Mouse (Mus musculus): ENCODE measurements at regions not wholly inside any gene's neighbourhood (a gene's known extent, or its start where the extent isn't known, plus 50 kb on each side); places are given as distances from the start of the nearest gene placed in this dataset.

- Histone ChIP-seq H3K4me2 (ENCODE audit: low read depth, low read length) (no peak overlapping the region), H3K27me3 (replicated peaks; ENCODE audit: control insufficient read depth, insufficient read depth, low read length) (0 out of 2 replicates have a peak, but pooled peaks cover 3% of the 10 kb centered on the region), H3K4me1 (ENCODE audit: control insufficient read depth, insufficient read depth, low read length) (peaks cover 16% of the 10 kb centered on the region), H3K27ac (ENCODE audit: low read length) (no peak overlapping the region), H3K9ac (ENCODE audit: low read depth, low read length) (no peak overlapping the region), H3K9me3 (ENCODE audit: control insufficient read depth, low read length) (no peaks in the 10 kb centered on the region), H3K36me3 (ENCODE audit: control insufficient read depth, insufficient read depth, low read length) (no peaks in the 10 kb centered on the region), H3K4me3 (ENCODE audit: low read length) (no peak overlapping the region)
- ATAC-seq, result no peak
- WGBS, result 16% methylated on average over 3 of the region's 3 CpGs
Measured at GRCm38 (mm10) chr14:46564998-46565397, 174.5 kb upstream of the Bmp4 start.

GRCm38 (mm10) chr14:46562016-46562415 is 171.5 kb upstream of the Bmp4 start:
- Histone ChIP-seq H3K27ac (ENCODE audit: low read length) (no peak overlapping the region), H3K9me3 (ENCODE audit: control insufficient read depth, low read length) (no peaks in the 10 kb centered on the region), H3K4me3 (ENCODE audit: low read length) (no peak overlapping the region), H3K4me1 (ENCODE audit: control insufficient read depth, insufficient read depth, low read length) (peaks cover 4% of the 10 kb centered on the region; the same call in 1 of the 2 replicates), H3K4me2 (ENCODE audit: low read depth, low read length) (no peak overlapping the region), H3K36me3 (ENCODE audit: control insufficient read depth, insufficient read depth, low read length) (no peaks in the 10 kb centered on the region), H3K9ac (ENCODE audit: low read depth, low read length) (no peak overlapping the region), H3K27me3 (replicated peaks; ENCODE audit: control insufficient read depth, insufficient read depth, low read length) (0 out of 2 replicates have a peak, but pooled peaks cover 3% of the 10 kb centered on the region)
- 60% methylated on average over 5 of the region's 5 CpGs for WGBS
- peak; percentile 75 for ATAC-seq

- Histone ChIP-seq H3K9ac (ENCODE audit: low read depth, low read length) (no peak overlapping the region), H3K36me3 (ENCODE audit: control insufficient read depth, insufficient read depth, low read length) (no peaks in the 10 kb centered on the region), H3K9me3 (ENCODE audit: control insufficient read depth, low read length) (no peaks in the 10 kb centered on the region), H3K4me2 (ENCODE audit: low read depth, low read length) (no peak overlapping the region), H3K4me3 (ENCODE audit: low read length) (no peak overlapping the region), H3K4me1 (ENCODE audit: control insufficient read depth, insufficient read depth, low read length) (no peaks in the 10 kb centered on the region), H3K27ac (ENCODE audit: low read length) (no peak overlapping the region), H3K27me3 (replicated peaks; ENCODE audit: control insufficient read depth, insufficient read depth, low read length) (no peaks in the 10 kb centered on the region)
- no peak for ATAC-seq
- WGBS, result 88% methylated on average over 2 of the region's 2 CpGs
Measured at GRCm38 (mm10) chr14:46553239-46553638, 162.8 kb upstream of the Bmp4 start.

- 42% methylated on average over 6 of the region's 6 CpGs for WGBS
- Histone ChIP-seq H3K9me3 (ENCODE audit: control insufficient read depth, low read length) (0 out of 2 replicates have a peak, but pooled peaks cover 5% of the 10 kb centered on the region), H3K4me3 (ENCODE audit: low read length) (no peak overlapping the region)
Measured at GRCm38 (mm10) chr14:46546146-46546545, 155.7 kb upstream of the Bmp4 start.

GRCm38 (mm10) chr14:46539466-46540187 is 149.2 kb upstream of the Bmp4 start:
- H3K9me3 ChIP-seq (ENCODE audit: control insufficient read depth, low read length), result 0 out of 2 replicates have a peak, but pooled peaks cover 4% of the 10 kb centered on the region
- peak; percentile 99 for ATAC-seq
- no peaks in the 10 kb centered on the region for H3K27me3 ChIP-seq (replicated peaks; ENCODE audit: control insufficient read depth, insufficient read depth, low read length)
- H3K9ac ChIP-seq (ENCODE audit: low read depth, low read length), result no peak overlapping the region
- H3K36me3 ChIP-seq (ENCODE audit: control insufficient read depth, insufficient read depth, low read length), result no peaks in the 10 kb centered on the region
- WGBS, result 70% methylated on average over 6 of the region's 6 CpGs
- no peak overlapping the region for H3K27ac ChIP-seq (ENCODE audit: low read length)
- no peak overlapping the region for H3K4me2 ChIP-seq (ENCODE audit: low read depth, low read length)
- H3K4me3 ChIP-seq (ENCODE audit: low read length), result no peak overlapping the region
- H3K4me1 ChIP-seq (ENCODE audit: control insufficient read depth, insufficient read depth, low read length), result no peaks in the 10 kb centered on the region

More at GRCm38 (mm10) chr14:46546146-46546545, 155.7 kb upstream of the Bmp4 start:
- Histone ChIP-seq H3K9ac (ENCODE audit: low read depth, low read length) (no peak overlapping the region), H3K4me1 (ENCODE audit: control insufficient read depth, insufficient read depth, low read length) (no peaks in the 10 kb centered on the region), H3K27me3 (replicated peaks; ENCODE audit: control insufficient read depth, insufficient read depth, low read length) (no peaks in the 10 kb centered on the region), H3K27ac (ENCODE audit: low read length) (no peak overlapping the region), H3K4me2 (ENCODE audit: low read depth, low read length) (no peak overlapping the region), H3K36me3 (ENCODE audit: control insufficient read depth, insufficient read depth, low read length) (no peaks in the 10 kb centered on the region)
- no peak for ATAC-seq

GRCm38 (mm10) chr14:46536002-46536762 is 145.7 kb upstream of the Bmp4 start:
- no peak for ATAC-seq
- no peak overlapping the region for H3K9ac ChIP-seq (ENCODE audit: low read depth, low read length)
- WGBS, result 83% methylated on average over 10 of the region's 10 CpGs

GRCm38 (mm10) chr14:46532697-46533096 is 142.2 kb upstream of the Bmp4 start:
- Histone ChIP-seq H3K27me3 (replicated peaks; ENCODE audit: control insufficient read depth, insufficient read depth, low read length) (no peaks in the 10 kb centered on the region), H3K36me3 (ENCODE audit: control insufficient read depth, insufficient read depth, low read length) (no peaks in the 10 kb centered on the region), H3K9me3 (ENCODE audit: control insufficient read depth, low read length) (no peaks in the 10 kb centered on the region), H3K27ac (ENCODE audit: low read length) (no peak overlapping the region), H3K4me3 (ENCODE audit: low read length) (no peak overlapping the region), H3K4me2 (ENCODE audit: low read depth, low read length) (no peak overlapping the region), H3K4me1 (ENCODE audit: control insufficient read depth, insufficient read depth, low read length) (no peaks in the 10 kb centered on the region), H3K9ac (ENCODE audit: low read depth, low read length) (no peak overlapping the region)
- 57% methylated on average over 1 of the region's 1 CpGs for WGBS
- ATAC-seq, result no peak

More at GRCm38 (mm10) chr14:46536002-46536762, 145.7 kb upstream of the Bmp4 start:
- Histone ChIP-seq H3K27me3 (replicated peaks; ENCODE audit: control insufficient read depth, insufficient read depth, low read length) (no peaks in the 10 kb centered on the region), H3K27ac (ENCODE audit: low read length) (no peak overlapping the region), H3K4me2 (ENCODE audit: low read depth, low read length) (no peak overlapping the region), H3K9me3 (ENCODE audit: control insufficient read depth, low read length) (no peaks in the 10 kb centered on the region), H3K4me1 (ENCODE audit: control insufficient read depth, insufficient read depth, low read length) (no peaks in the 10 kb centered on the region), H3K4me3 (ENCODE audit: low read length) (no peak overlapping the region), H3K36me3 (ENCODE audit: control insufficient read depth, insufficient read depth, low read length) (no peaks in the 10 kb centered on the region)

GRCm38 (mm10) chr14:46530452-46530851 is 140.0 kb upstream of the Bmp4 start:
- H3K36me3 ChIP-seq (ENCODE audit: control insufficient read depth, insufficient read depth, low read length), result no peaks in the 10 kb centered on the region
- no peaks in the 10 kb centered on the region for H3K4me1 ChIP-seq (ENCODE audit: control insufficient read depth, insufficient read depth, low read length)
- H3K9ac ChIP-seq (ENCODE audit: low read depth, low read length), result no peak overlapping the region
- H3K27ac ChIP-seq (ENCODE audit: low read length), result no peak overlapping the region
- no peak for ATAC-seq
- H3K27me3 ChIP-seq (replicated peaks; ENCODE audit: control insufficient read depth, insufficient read depth, low read length), result no peaks in the 10 kb centered on the region
- H3K4me3 ChIP-seq (ENCODE audit: low read length), result no peak overlapping the region
- WGBS, result 87% methylated on average over 6 of the region's 6 CpGs
- H3K9me3 ChIP-seq (ENCODE audit: control insufficient read depth, low read length), result no peaks in the 10 kb centered on the region
- H3K4me2 ChIP-seq (ENCODE audit: low read depth, low read length), result no peak overlapping the region

GRCm38 (mm10) chr14:46529086-46529715 is 138.7 kb upstream of the Bmp4 start:
- H3K36me3 ChIP-seq (ENCODE audit: control insufficient read depth, insufficient read depth, low read length), result no peaks in the 10 kb centered on the region

More at GRCm38 (mm10) chr14:46529086-46529715, 138.7 kb upstream of the Bmp4 start:
- Histone ChIP-seq H3K27ac (ENCODE audit: low read length) (no peak overlapping the region), H3K9me3 (ENCODE audit: control insufficient read depth, low read length) (no peaks in the 10 kb centered on the region), H3K27me3 (replicated peaks; ENCODE audit: control insufficient read depth, insufficient read depth, low read length) (no peaks in the 10 kb centered on the region), H3K4me2 (ENCODE audit: low read depth, low read length) (no peak overlapping the region), H3K4me3 (ENCODE audit: low read length) (no peak overlapping the region), H3K9ac (ENCODE audit: low read depth, low read length) (no peak overlapping the region), H3K4me1 (ENCODE audit: control insufficient read depth, insufficient read depth, low read length) (no peaks in the 10 kb centered on the region)
- no peak for ATAC-seq
- WGBS, result 72% methylated on average over 5 of the region's 5 CpGs

Measured in intestine, embryonic 16.5 days (tissue).